Mouse (Mus musculus): ENCODE results near the gene C2cd4d. TPM values are rescaled to one million over a fixed set of nuclear protein-coding genes. Genes with fewer than 3 reads are reported as not detected.

Gene C2cd4d
- polyA plus RNA-seq (2012; ENCODE audit: insufficient read depth, insufficient read length, low replicate concordance, missing spikeins) = not detected in 2 replicates

GRCm38 (mm10) chr3:94362138-94362537 is at the start of gene C2cd4d:
Gene C2cd4d (plus strand): TSS chr3:94362438.
- WGBS = 72% methylated on average over 7 of the region's 7 CpGs
- no peak within 1 kb of the TSS for H3K27ac ChIP-seq (ENCODE audit: insufficient read depth, low read depth, low read length)
- no peak for TF ChIP-seq POLR2A (IDR thresholded peaks at IDR 0.05; ENCODE audit: insufficient read depth, low read depth, low read length)
- no peak for TF ChIP-seq CTCF (IDR thresholded peaks at IDR 0.05; ENCODE audit: insufficient read depth, low read depth, low read length)
- H3K4me1 ChIP-seq (ENCODE audit: control insufficient read depth, insufficient read depth, low read length) = peaks cover 17% of the 10 kb centered on the region
- H3K4me3 ChIP-seq (ENCODE audit: insufficient read depth, low read depth, low read length) = peak within 1 kb of the TSS; percentile 57

DNA sequence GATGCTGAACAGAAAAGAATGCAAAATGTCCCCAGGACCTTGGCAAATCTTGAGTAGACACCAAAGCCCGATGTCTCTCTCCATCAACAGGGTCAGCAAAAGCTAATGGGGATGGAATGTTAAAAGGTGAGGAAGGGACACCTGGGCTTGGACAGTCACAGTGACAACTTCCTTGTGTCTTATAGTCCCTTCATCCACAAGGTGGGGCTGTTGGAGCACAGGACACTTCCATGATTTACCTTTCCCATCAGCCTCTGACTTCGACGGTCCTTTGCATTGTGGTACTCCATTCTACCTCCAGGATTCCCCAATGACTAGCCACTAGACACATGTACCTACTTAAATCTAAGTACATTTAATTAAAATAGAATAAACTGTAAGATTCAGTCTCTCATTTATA is 33.6 kb upstream of the C2cd4d start:
- Histone ChIP-seq H3K4me1 (ENCODE audit: control insufficient read depth, insufficient read depth, low read length) (no peaks in the 10 kb centered on the region), H3K4me3 (ENCODE audit: insufficient read depth, low read depth, low read length) (no peak overlapping the region), H3K27ac (ENCODE audit: insufficient read depth, low read depth, low read length) (no peak overlapping the region)
- WGBS = 76% methylated on average over 3 of the region's 3 CpGs
- TF ChIP-seq CTCF (IDR thresholded peaks at IDR 0.05; ENCODE audit: insufficient read depth, low read depth, low read length) (no peak), POLR2A (IDR thresholded peaks at IDR 0.05; ENCODE audit: insufficient read depth, low read depth, low read length) (no peak)

GRCm38 (mm10) chr3:94334442-94334841 is 27.8 kb upstream of the C2cd4d start:
- WGBS = 93% methylated on average over 4 of the region's 4 CpGs
- H3K4me1 ChIP-seq (ENCODE audit: control insufficient read depth, insufficient read depth, low read length) = no peaks in the 10 kb centered on the region
- TF ChIP-seq CTCF (IDR thresholded peaks at IDR 0.05; ENCODE audit: insufficient read depth, low read depth, low read length) (no peak), POLR2A (IDR thresholded peaks at IDR 0.05; ENCODE audit: insufficient read depth, low read depth, low read length) (no peak)
- no peak overlapping the region for H3K4me3 ChIP-seq (ENCODE audit: insufficient read depth, low read depth, low read length)
- no peak overlapping the region for H3K27ac ChIP-seq (ENCODE audit: insufficient read depth, low read depth, low read length)

DNA sequence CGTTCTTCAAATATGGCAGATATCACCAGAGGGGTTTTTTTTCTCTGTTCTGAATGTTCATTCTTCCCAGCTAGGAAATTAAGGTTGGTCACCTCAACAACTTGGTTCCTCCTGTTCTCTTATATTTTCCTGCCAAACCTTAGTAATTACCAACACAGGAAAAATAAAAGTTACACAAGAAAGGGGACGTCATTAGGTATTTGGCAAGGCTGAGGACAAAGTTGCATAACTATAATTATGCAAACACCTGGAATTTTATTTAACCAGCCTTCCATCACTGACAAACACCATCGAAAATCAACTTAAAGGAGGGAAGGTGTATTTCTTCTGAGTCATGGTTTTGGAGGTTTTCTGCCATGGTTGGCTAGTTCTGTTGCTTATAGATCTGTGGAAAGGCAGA is 23.7 kb upstream of the C2cd4d start:
- H3K27ac ChIP-seq (ENCODE audit: insufficient read depth, low read depth, low read length) = no peak overlapping the region
- 89% methylated on average over 3 of the region's 3 CpGs for WGBS
- TF ChIP-seq POLR2A (IDR thresholded peaks at IDR 0.05; ENCODE audit: insufficient read depth, low read depth, low read length) = no peak
- no peak for TF ChIP-seq CTCF (IDR thresholded peaks at IDR 0.05; ENCODE audit: insufficient read depth, low read depth, low read length)

GRCm38 (mm10) chr3:94341959-94342422 is 20.2 kb upstream of the C2cd4d start, which contains the start of gene Them5:
Gene Them5 (plus strand): TSS chr3:94342099.
- Histone ChIP-seq H3K4me3 (ENCODE audit: insufficient read depth, low read depth, low read length) (no peak within 1 kb of the TSS), H3K4me1 (ENCODE audit: control insufficient read depth, insufficient read depth, low read length) (no peaks in the 10 kb centered on the region), H3K27ac (ENCODE audit: insufficient read depth, low read depth, low read length) (no peak within 1 kb of the TSS)
- no peak for TF ChIP-seq POLR2A (IDR thresholded peaks at IDR 0.05; ENCODE audit: insufficient read depth, low read depth, low read length)
- no peak for TF ChIP-seq CTCF (IDR thresholded peaks at IDR 0.05; ENCODE audit: insufficient read depth, low read depth, low read length)
- WGBS = 56% methylated on average over 3 of the region's 3 CpGs

More for the DNA sequence above, 23.7 kb upstream of the C2cd4d start:
- Histone ChIP-seq H3K4me1 (ENCODE audit: control insufficient read depth, insufficient read depth, low read length) (no peaks in the 10 kb centered on the region), H3K4me3 (ENCODE audit: insufficient read depth, low read depth, low read length) (no peak overlapping the region)

DNA sequence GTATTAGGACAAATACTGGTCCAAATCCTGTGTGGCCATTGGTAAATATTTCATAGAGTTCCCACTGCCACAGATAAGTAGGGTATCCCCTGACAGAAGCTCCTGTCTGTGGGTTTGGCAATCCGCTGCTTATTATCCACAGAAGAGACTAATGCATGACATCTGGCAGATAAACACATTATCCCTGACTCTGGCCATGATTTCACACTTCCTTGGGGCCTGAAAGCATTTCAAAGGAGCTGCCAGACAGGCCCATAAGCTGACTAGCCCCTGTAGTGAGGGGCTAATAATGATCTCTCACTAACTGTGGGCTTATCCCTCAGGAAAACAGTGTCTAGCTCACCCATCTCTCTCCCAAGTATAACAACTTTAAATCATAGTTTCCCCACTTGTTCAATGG is 19.7 kb upstream of the C2cd4d start:
- TF ChIP-seq POLR2A (IDR thresholded peaks at IDR 0.05; ENCODE audit: insufficient read depth, low read depth, low read length) (no peak), CTCF (IDR thresholded peaks at IDR 0.05; ENCODE audit: insufficient read depth, low read depth, low read length) (no peak)
- Histone ChIP-seq H3K27ac (ENCODE audit: insufficient read depth, low read depth, low read length) (no peak overlapping the region), H3K4me1 (ENCODE audit: control insufficient read depth, insufficient read depth, low read length) (no peaks in the 10 kb centered on the region), H3K4me3 (ENCODE audit: insufficient read depth, low read depth, low read length) (no peak overlapping the region)
- 86% methylated on average over 1 of the region's 1 CpGs for WGBS

- WGBS = 97% methylated on average over 2 of the region's 2 CpGs
- no peak overlapping the region for H3K4me3 ChIP-seq (ENCODE audit: insufficient read depth, low read depth, low read length)
Observed at GRCm38 (mm10) chr3:94344182-94344581, 18.1 kb upstream of the C2cd4d start.

DNA sequence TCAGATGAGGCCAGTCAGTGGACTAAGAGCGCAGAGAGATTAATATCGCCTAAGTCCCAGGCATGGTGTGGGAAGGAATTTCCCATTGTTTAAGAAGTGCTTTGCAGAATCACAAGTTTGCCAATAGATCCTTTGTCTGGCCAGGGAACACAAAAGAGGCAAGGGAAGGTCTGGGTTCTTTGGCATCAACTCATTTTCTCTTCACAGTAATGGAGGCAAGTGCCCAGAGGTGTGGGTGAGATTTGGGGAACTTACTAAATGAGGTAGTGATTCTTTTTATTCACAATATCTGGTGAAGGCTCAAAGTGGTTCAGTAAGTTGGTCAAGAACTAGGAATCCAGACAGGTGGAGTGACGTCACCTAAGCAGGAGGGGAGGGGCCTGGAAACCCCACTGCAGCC is 17.3 kb upstream of the C2cd4d start:
- TF ChIP-seq CTCF (IDR thresholded peaks at IDR 0.05; ENCODE audit: insufficient read depth, low read depth, low read length) (no peak), POLR2A (IDR thresholded peaks at IDR 0.05; ENCODE audit: insufficient read depth, low read depth, low read length) (no peak)
- no peak overlapping the region for H3K27ac ChIP-seq (ENCODE audit: insufficient read depth, low read depth, low read length)
- H3K4me1 ChIP-seq (ENCODE audit: control insufficient read depth, insufficient read depth, low read length) = no peaks in the 10 kb centered on the region
- 79% methylated on average over 3 of the region's 3 CpGs for WGBS
- H3K4me3 ChIP-seq (ENCODE audit: insufficient read depth, low read depth, low read length) = no peak overlapping the region

More at GRCm38 (mm10) chr3:94344182-94344581, 18.1 kb upstream of the C2cd4d start:
- no peak for TF ChIP-seq POLR2A (IDR thresholded peaks at IDR 0.05; ENCODE audit: insufficient read depth, low read depth, low read length)
- H3K27ac ChIP-seq (ENCODE audit: insufficient read depth, low read depth, low read length) = no peak overlapping the region
- no peaks in the 10 kb centered on the region for H3K4me1 ChIP-seq (ENCODE audit: control insufficient read depth, insufficient read depth, low read length)

DNA sequence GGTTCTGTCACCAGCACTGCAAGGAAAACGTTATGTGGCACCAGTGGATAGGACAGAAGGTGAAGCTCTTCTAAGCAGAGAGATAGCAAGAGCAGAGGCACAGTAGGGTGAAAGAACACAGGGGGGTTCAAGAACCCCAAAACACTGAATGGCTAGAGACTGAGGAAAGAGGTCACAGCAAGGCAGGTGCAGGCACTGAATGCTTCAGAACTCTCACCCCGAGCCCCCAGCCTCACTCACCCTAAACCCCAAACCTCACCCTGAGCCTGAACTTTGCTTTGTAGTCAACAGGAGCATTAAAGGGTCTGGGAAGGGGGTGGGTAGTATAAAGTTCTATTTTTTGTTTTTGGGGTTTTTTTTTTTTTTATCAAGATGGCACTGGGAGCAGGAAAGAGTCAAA is 14.1 kb upstream of the C2cd4d start:
- no peaks in the 10 kb centered on the region for H3K4me1 ChIP-seq (ENCODE audit: control insufficient read depth, insufficient read depth, low read length)
- WGBS = 90% methylated on average over 2 of the region's 2 CpGs
- TF ChIP-seq POLR2A (IDR thresholded peaks at IDR 0.05; ENCODE audit: insufficient read depth, low read depth, low read length) (no peak), CTCF (IDR thresholded peaks at IDR 0.05; ENCODE audit: insufficient read depth, low read depth, low read length) (no peak)

GRCm38 (mm10) chr3:94360812-94361211 is 1.4 kb upstream of the C2cd4d start:
- no peak overlapping the region for H3K4me3 ChIP-seq (ENCODE audit: insufficient read depth, low read depth, low read length)
- H3K4me1 ChIP-seq (ENCODE audit: control insufficient read depth, insufficient read depth, low read length) = peaks cover 17% of the 10 kb centered on the region
- 3% methylated on average over 1 of the region's 1 CpGs for WGBS
- H3K27ac ChIP-seq (ENCODE audit: insufficient read depth, low read depth, low read length) = no peak overlapping the region
- TF ChIP-seq POLR2A (IDR thresholded peaks at IDR 0.05; ENCODE audit: insufficient read depth, low read depth, low read length) (no peak), CTCF (IDR thresholded peaks at IDR 0.05; ENCODE audit: insufficient read depth, low read depth, low read length) (no peak)

More for the DNA sequence above, 14.1 kb upstream of the C2cd4d start:
- Histone ChIP-seq H3K27ac (ENCODE audit: insufficient read depth, low read depth, low read length) (no peak overlapping the region), H3K4me3 (ENCODE audit: insufficient read depth, low read depth, low read length) (no peak overlapping the region)

Data from olfactory bulb, adult 2 months (tissue).